Mouse (Mus musculus) small intestine, adult 2 months (tissue): ENCODE results near the gene Rnf5.

ENCODE experiments used
- CTCF ChIP-seq: fragments of 200-500 bp; IDR thresholded peaks from 2 replicates; pipeline ENCODE4 v1.5.1; 2012; ENCODE audit warnings: low read depth, mild to moderate bottlenecking, control low read depth, inconsistent platforms, low read length, moderate library complexity, mixed read lengths; ENCODE audit not compliant: insufficient replicate concordance, insufficient read length; ENCODE audit errors: extremely low read depth
- POLR2A ChIP-seq: fragments of 200-500 bp; IDR thresholded peaks from 2 replicates; pipeline ENCODE4 v1.6.1; 2012; ENCODE audit warnings: low read depth, mild to moderate bottlenecking, control low read depth, inconsistent platforms, low read length, moderate library complexity

DNA sequence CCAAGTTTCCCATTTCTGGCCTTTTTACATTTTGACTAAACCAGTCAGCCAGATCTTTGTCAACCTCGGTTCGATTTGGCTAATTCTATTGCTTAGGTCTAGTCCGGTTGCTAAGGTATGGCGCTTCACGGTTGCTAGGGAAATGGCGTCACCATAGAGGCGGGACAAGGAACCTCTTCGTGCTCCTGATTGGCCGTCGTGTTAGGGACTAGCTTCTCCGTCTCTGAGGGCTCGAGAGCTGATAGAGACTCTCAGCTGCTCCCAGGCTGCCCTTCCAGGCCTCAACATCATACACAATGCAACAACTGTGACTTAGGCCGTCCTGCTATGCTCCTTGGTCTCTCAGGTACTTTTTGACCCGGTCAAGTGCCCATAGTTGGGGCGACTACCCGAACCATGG, 41.1 kb upstream of the Rnf5 start, which contains the start of gene Fkbpl:
- TF ChIP-seq CTCF (no peak), POLR2A (peak; percentile 77; the same call in 1 of the 2 replicates)
